Mouse (Mus musculus) MEL (cell line): Measurements from ENCODE around the gene Capn8. TPM values are rescaled to one million over a fixed set of nuclear protein-coding genes. Genes with fewer than 3 reads are reported as not detected.

ENCODE experiments used
- DNase-seq: peaks from one replicate; pipeline ENCODE4 v3.0.0; 2011; ENCODE audit warnings: low read depth, low spot score
- H3K27ac ChIP-seq: 2 replicates; pipeline ENCODE4 v1.5.1; 2012; ENCODE audit warnings: low read depth, mild to moderate bottlenecking, control low read depth, low read length, moderate library complexity; ENCODE audit not compliant: control insufficient read depth
- H3K27me3 ChIP-seq, 2 experiments: fragments of 150-350 bp in 1 of 2; sonication (generic) in 1 of 2; 2 replicates each; pipeline ENCODE4 v1.6.1; 2012; ENCODE audit warnings: low read length in 2 of 2, mild to moderate bottlenecking in 2 of 2, improper control_type of control experiment in 1 of 2, moderate library complexity in 1 of 2; ENCODE audit not compliant: insufficient read depth in 2 of 2, control insufficient read depth in 1 of 2
- H3K36me3 ChIP-seq, 2 experiments: 2 replicates each; pipeline ENCODE4 v1.6.1; 2012 to 2014; ENCODE audit warnings: low read length in 2 of 2, improper control_type of control experiment in 1 of 2, inconsistent platforms in 1 of 2, mild to moderate bottlenecking in 1 of 2; ENCODE audit not compliant: insufficient read depth in 2 of 2, control insufficient read depth in 1 of 2
- H3K4me1 ChIP-seq, 2 experiments: fragments of 150-350 bp in 1 of 2; sonication (generic) in 1 of 2; 2 replicates each; pipeline ENCODE4 v1.6.1; 2012; ENCODE audit warnings: low read length in 2 of 2, improper control_type of control experiment in 1 of 2, mild to moderate bottlenecking in 1 of 2; ENCODE audit not compliant: insufficient read depth in 2 of 2, control insufficient read depth in 1 of 2
- H3K4me3 ChIP-seq, 2 experiments: fragments of 150-350 bp in 1 of 2; sonication (generic) in 1 of 2; 2 replicates each; pipeline ENCODE4 v1.5.1; 2012; ENCODE audit warnings: low read depth in 2 of 2, low read length in 2 of 2, mild to moderate bottlenecking in 2 of 2, moderate library complexity in 2 of 2, control low read depth in 1 of 2, improper control_type of control experiment in 1 of 2; ENCODE audit not compliant: control insufficient read depth in 1 of 2, insufficient read depth in 1 of 2
- H3K79me2 ChIP-seq: 2 replicates; pipeline ENCODE4 v1.6.1; 2012; ENCODE audit warnings: mild to moderate bottlenecking, low read length, moderate library complexity; ENCODE audit not compliant: control insufficient read depth, poor library complexity, insufficient read depth
- H3K9ac ChIP-seq: 2 replicates; pipeline ENCODE4 v1.6.1; 2012; ENCODE audit warnings: low read depth, mild to moderate bottlenecking, control low read depth, low read length, moderate library complexity; ENCODE audit not compliant: control insufficient read depth, poor library complexity, severe bottlenecking
- H3K9me3 ChIP-seq: fragments of 150-350 bp; sonication (generic); replicated peaks from 2 replicates; pipeline ENCODE4 v1.6.1; 2012; ENCODE audit warnings: mild to moderate bottlenecking, low read length, improper control_type of control experiment, moderate library complexity; ENCODE audit not compliant: insufficient read depth
- CHD1 ChIP-seq: IDR thresholded peaks from 2 replicates; pipeline ENCODE4 v1.6.1; 2012; ENCODE audit warnings: low read depth, mild to moderate bottlenecking, inconsistent platforms, low read length, improper control_type of control experiment
- CHD2 ChIP-seq: IDR thresholded peaks from 2 replicates; pipeline ENCODE4 v1.6.1; 2011; ENCODE audit warnings: low read length, improper control_type of control experiment
- CTCF ChIP-seq, 3 experiments: IDR thresholded peaks in 2 of 3; conservative IDR thresholded peaks in 1 of 3; 2 replicates each; pipeline ENCODE4 v1.5.1; 2011 to 2012; ENCODE audit warnings: low read length in 3 of 3, low read depth in 2 of 3, mild to moderate bottlenecking in 2 of 3, improper control_type of control experiment in 1 of 3, inconsistent platforms in 1 of 3, mixed read lengths in 1 of 3, moderate library complexity in 1 of 3; ENCODE audit not compliant: control insufficient read depth in 1 of 3, insufficient read depth in 1 of 3, poor library complexity in 1 of 3, severe bottlenecking in 1 of 3
- ETS1 ChIP-seq: IDR thresholded peaks from 2 replicates; pipeline ENCODE4 v1.6.1; 2012; ENCODE audit warnings: low read depth, mild to moderate bottlenecking, inconsistent platforms, low read length, improper control_type of control experiment, moderate library complexity
- GATA1 ChIP-seq: IDR thresholded peaks from 2 replicates; pipeline ENCODE4 v1.6.1; 2011; ENCODE audit warnings: low read depth, low read length, improper control_type of control experiment
- JUND ChIP-seq: IDR thresholded peaks from 2 replicates; pipeline ENCODE4 v1.6.1; 2011; ENCODE audit warnings: low read depth, mild to moderate bottlenecking, improper control_type of control experiment, low read length
- MAX ChIP-seq: IDR thresholded peaks from 2 replicates; pipeline ENCODE4 v1.6.1; 2011; ENCODE audit warnings: low read length, improper control_type of control experiment
- MAZ ChIP-seq: IDR thresholded peaks from 2 replicates; pipeline ENCODE4 v1.6.1; 2012; ENCODE audit warnings: low read depth, mild to moderate bottlenecking, inconsistent platforms, low read length, improper control_type of control experiment
- MXI1 ChIP-seq: IDR thresholded peaks from 2 replicates; pipeline ENCODE4 v1.6.1; 2011; ENCODE audit warnings: mild to moderate bottlenecking, low read depth, low read length, improper control_type of control experiment
- MYB ChIP-seq: IDR thresholded peaks from 2 replicates; pipeline ENCODE4 v1.6.1; 2011; ENCODE audit warnings: mild to moderate bottlenecking, low read depth, low read length, improper control_type of control experiment
- MYC ChIP-seq: IDR thresholded peaks from 2 replicates; pipeline ENCODE4 v1.6.1; 2011; ENCODE audit warnings: low read depth, mild to moderate bottlenecking, low read length, improper control_type of control experiment, moderate library complexity
- NRF1 ChIP-seq: IDR thresholded peaks from 2 replicates; pipeline ENCODE4 v1.6.1; 2014; ENCODE audit warnings: low read depth, mild to moderate bottlenecking, inconsistent platforms, low read length, improper control_type of control experiment, moderate library complexity; ENCODE audit not compliant: poor library complexity, insufficient read depth, severe bottlenecking
- POLR2AphosphoS5 ChIP-seq: IDR thresholded peaks from 2 replicates; pipeline ENCODE4 v1.6.1; 2012; ENCODE audit warnings: low read depth, borderline replicate concordance, mild to moderate bottlenecking, inconsistent platforms, low read length, moderate library complexity, mixed read lengths
- RAD21 ChIP-seq: IDR thresholded peaks from 2 replicates; pipeline ENCODE4 v1.6.1; 2011; ENCODE audit warnings: mild to moderate bottlenecking, low read depth, low read length, improper control_type of control experiment
- RCOR1 ChIP-seq: IDR thresholded peaks from 2 replicates; pipeline ENCODE4 v1.6.1; 2012; ENCODE audit warnings: low read depth, mild to moderate bottlenecking, inconsistent platforms, low read length, improper control_type of control experiment
- SIN3A ChIP-seq: IDR thresholded peaks from 2 replicates; pipeline ENCODE4 v1.6.1; 2012; ENCODE audit warnings: low read length, improper control_type of control experiment, inconsistent platforms
- SMC3 ChIP-seq: IDR thresholded peaks from 2 replicates; pipeline ENCODE4 v1.6.1; 2011; ENCODE audit warnings: low read depth, low read length, improper control_type of control experiment
- TBP ChIP-seq: IDR thresholded peaks from 2 replicates; pipeline ENCODE4 v1.8.0; 2011; ENCODE audit warnings: low read depth, low read length, improper control_type of control experiment
- TCF12 ChIP-seq: IDR thresholded peaks from 2 replicates; pipeline ENCODE4 v1.6.1; 2014; ENCODE audit warnings: low read depth, mild to moderate bottlenecking, inconsistent platforms, low read length, improper control_type of control experiment, moderate library complexity
- UBTF ChIP-seq: IDR thresholded peaks from 2 replicates; pipeline ENCODE4 v1.6.1; 2012; ENCODE audit warnings: low read depth, mild to moderate bottlenecking, inconsistent platforms, low read length, improper control_type of control experiment, moderate library complexity, borderline replicate concordance; ENCODE audit not compliant: insufficient read depth
- USF1 ChIP-seq: IDR thresholded peaks from 2 replicates; pipeline ENCODE4 v1.6.1; 2014; ENCODE audit warnings: low read depth, mild to moderate bottlenecking, inconsistent platforms, low read length, improper control_type of control experiment, moderate library complexity
- USF2 ChIP-seq, 2 experiments: IDR thresholded peaks; 2 replicates each; pipeline ENCODE4 v1.6.1; 2011 to 2012; ENCODE audit warnings: improper control_type of control experiment in 2 of 2, low read length in 2 of 2, borderline replicate concordance in 1 of 2, inconsistent platforms in 1 of 2, low read depth in 1 of 2, mild to moderate bottlenecking in 1 of 2; ENCODE audit not compliant: insufficient read depth in 1 of 2
- ZC3H11A ChIP-seq: IDR thresholded peaks from 2 replicates; pipeline ENCODE4 v1.6.1; 2012; ENCODE audit warnings: low read depth, mild to moderate bottlenecking, inconsistent platforms, low read length, improper control_type of control experiment
- ZMIZ1 ChIP-seq: IDR thresholded peaks from 2 replicates; pipeline ENCODE4 v1.6.1; 2012; ENCODE audit warnings: low read depth, mild to moderate bottlenecking, inconsistent platforms, low read length, improper control_type of control experiment, moderate library complexity
- ZNF384 ChIP-seq: IDR thresholded peaks from 2 replicates; pipeline ENCODE4 v1.6.1; 2012; ENCODE audit warnings: low read depth, mild to moderate bottlenecking, inconsistent platforms, low read length, improper control_type of control experiment
- polyA plus RNA-seq, 2 experiments: library from polyadenylated mRNA; stranded (reverse) in 1 of 2; unstranded in 1 of 2; fragments of >175 nt in 1 of 2; fragments of >200 nt in 1 of 2; gene quantifications; 2 replicates each; pipeline versions ENCODE4 v1.2.1 to v1.2.4; 2012; ENCODE audit warnings: low replicate concordance in 2 of 2, low read depth in 1 of 2; ENCODE audit not compliant: insufficient read length in 2 of 2, insufficient read depth in 1 of 2, missing spikeins in 1 of 2
- total RNA-seq: library from RNA; depleted of rRNA; stranded (reverse); fragments of 300-350 nt; gene quantifications from 2 replicates; pipeline ENCODE4 v1.2.3, GENCODE M21; 2012; rRNA removed

Capn8 gene
- not detected in 2 replicates for total RNA-seq
- not detected for polyA plus RNA-seq

GRCm38 (mm10) chr1:182564408-182565120 is at the start of gene Capn8:
TSS of gene Capn8 (plus strand) at chr1:182565007.
- peak; percentile 79 for DNase-seq
- Histone ChIP-seq H3K79me2 (no peaks in the 10 kb centered on the region), H3K9ac (no peak within 1 kb of the TSS), H3K4me3 (no peak within 1 kb of the TSS), H3K27ac (no peak within 1 kb of the TSS), H3K27me3 (no peaks in the 10 kb centered on the region), H3K9me3 (no peaks in the 10 kb centered on the region), H3K4me1 (peaks cover 0 to 23% of the 10 kb centered on the region in 2 experiments; a peak in 2 of 4 replicates), H3K36me3 (peaks cover 0 to 5% of the 10 kb centered on the region in 2 experiments; a peak in 2 of 4 replicates)
- TF ChIP-seq POLR2AphosphoS5 (no peak), JUND (no peak), NRF1 (no peak), USF1 (no peak), CTCF (IDR thresholded peaks at IDR 0.05 in 2 of 3, conservative IDR thresholded peaks at IDR 0.05 in 1 of 3; ENCODE audit: control insufficient read depth in 1 of 3, insufficient read depth in 1 of 3, low read depth in 2 of 3, low read length in 3 of 3, poor library complexity in 1 of 3, severe bottlenecking in 1 of 3) (peak; percentile 61 to 75 (median 63)), CHD2 (no peak), ZNF384 (0 out of 2 replicates have a peak, but pooled peaks have one; percentile 24), MAZ (no peak), SIN3A (no peak), MAX (no peak), RAD21 (peak; percentile 67), GATA1 (no peak), TCF12 (no peak), ZC3H11A (peak; percentile 51; the same call in 1 of the 2 replicates), SMC3 (peak; percentile 63), USF2 (IDR thresholded peaks at IDR 0.05; ENCODE audit: borderline replicate concordance in 1 of 2, insufficient read depth in 1 of 2, low read depth in 1 of 2, low read length in 2 of 2) (no peak)

DNA sequence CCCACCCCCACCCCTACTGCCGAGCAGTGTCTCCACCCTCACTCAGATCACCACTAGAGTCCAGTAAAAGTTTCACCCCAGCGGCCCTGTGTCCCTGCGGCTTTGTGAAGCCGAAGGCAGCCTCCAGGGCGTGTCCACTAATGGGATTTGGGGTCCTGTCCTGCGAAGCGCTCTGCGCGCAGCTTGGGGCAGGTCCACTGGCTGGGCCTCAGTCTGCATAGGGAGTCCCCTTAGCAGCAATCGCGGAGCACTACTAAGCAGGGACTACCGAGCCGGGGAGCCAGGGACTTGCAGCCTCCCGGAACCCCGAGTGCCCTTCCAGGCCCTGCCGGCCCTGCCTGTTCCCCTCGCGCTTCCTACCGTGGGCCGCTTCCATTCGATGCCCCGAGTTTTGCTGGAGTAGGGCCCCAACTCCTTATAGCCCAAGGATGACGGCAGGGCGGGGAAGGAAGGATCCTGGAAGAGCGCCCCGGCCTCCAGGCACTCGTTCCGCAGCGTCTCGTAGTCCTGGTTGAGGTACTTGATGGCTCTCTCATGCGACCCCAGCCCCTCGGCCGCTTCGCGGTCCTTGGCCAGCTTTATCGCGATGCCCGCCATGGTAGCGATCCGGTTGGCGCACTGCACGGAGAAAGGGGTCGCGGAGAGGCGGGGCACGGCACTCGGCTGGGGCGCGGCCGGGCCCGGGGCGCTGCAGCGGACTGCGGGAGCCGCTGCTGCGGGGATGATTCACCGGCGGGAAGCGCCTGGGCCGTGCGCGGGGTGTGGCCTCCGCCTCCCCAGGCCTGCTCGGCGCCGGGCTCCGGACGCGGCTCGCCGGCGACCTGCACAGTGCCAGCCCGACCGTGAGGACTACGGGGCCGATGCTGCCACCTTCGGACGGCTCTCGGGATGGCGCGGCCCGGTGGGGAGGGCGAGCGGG is 47.8 kb upstream of the Capn8 start, which contains the start of gene Capn2:
Gene Capn2, minus strand, starts transcription at position 851 of the 919 bp plus-strand sequence.
- peaks cover 7% of the 10 kb centered on the region; the same call in 1 of the 2 replicates for H3K79me2 ChIP-seq
- H3K9ac ChIP-seq, result peak within 1 kb of the TSS; percentile 86
- peak within 1 kb of the TSS; percentile 22; the same call in 1 of the 2 replicates for H3K27ac ChIP-seq
- peaks cover 26 to 76% of the 10 kb centered on the region in 2 experiments for H3K4me1 ChIP-seq
- peak; percentile 67 for DNase-seq
- no peaks in the 10 kb centered on the region for H3K9me3 ChIP-seq
- H3K36me3 ChIP-seq, result peaks cover 0 to 48% of the 10 kb centered on the region in 2 experiments; a peak in 2 of 4 replicates
- peak within 1 kb of the TSS; percentile 78 to 95 for H3K4me3 ChIP-seq
- no peaks in the 10 kb centered on the region for H3K27me3 ChIP-seq
- peak; percentile 21; the same call in 1 of the 2 replicates for TF ChIP-seq ETS1
- TF ChIP-seq MAZ, result peak; percentile 90; the same call in 1 of the 2 replicates
- TF ChIP-seq RAD21, result peak; percentile 24
- TF ChIP-seq UBTF, result 0 out of 2 replicates have a peak, but pooled peaks have one; percentile 46
- peak in 2 of 3 experiments; percentile 43 to 57; a peak in 4 of 6 replicates for TF ChIP-seq CTCF (IDR thresholded peaks at IDR 0.05 in 2 of 3, conservative IDR thresholded peaks at IDR 0.05 in 1 of 3; ENCODE audit: control insufficient read depth in 1 of 3, insufficient read depth in 1 of 3, low read depth in 2 of 3, low read length in 3 of 3, poor library complexity in 1 of 3, severe bottlenecking in 1 of 3)
- TF ChIP-seq CHD1, result no peak
- TF ChIP-seq MYC, result no peak
- TF ChIP-seq MXI1, result peak; percentile 59
- TF ChIP-seq NRF1, result peak; percentile 12; the same call in 1 of the 2 replicates
- TF ChIP-seq TBP, result no peak
- no peak for TF ChIP-seq ZMIZ1
- TF ChIP-seq MYB, result no peak
- 0 out of 2 replicates have a peak, but pooled peaks have one; percentile 9 for TF ChIP-seq RCOR1
- no peak for TF ChIP-seq MAX
